Mouse (Mus musculus): Measurements from ENCODE around the gene Aox2. TPM values are rescaled to one million over a fixed set of nuclear protein-coding genes. Genes with fewer than 3 reads are reported as not detected.

The Aox2 gene
- not detected in 2 replicates for polyA plus RNA-seq (2015; fragmentation: Nextera tagmentation; extraction: Ambion mirVana)

- 56% methylated on average over 5 of the region's 5 CpGs for WGBS
- Histone ChIP-seq H3K4me2 (no peak within 1 kb of the TSS), H3K9me3 (no peaks in the 10 kb centered on the region), H3K4me3 (no peak within 1 kb of the TSS), H3K36me3 (no peaks in the 10 kb centered on the region), H3K27me3 (replicated peaks) (no peaks in the 10 kb centered on the region), H3K9ac (no peak within 1 kb of the TSS), H3K27ac (replicated peaks) (no peak within 1 kb of the TSS), H3K4me1 (peaks cover 4% of the 10 kb centered on the region; the same call in 1 of the 2 replicates)
- ATAC-seq (ENCODE audit: extremely low read depth, insufficient number of reproducible peaks, low FRiP score, low TSS enrichment): no peak
These were observed at the start of gene Aox2 for GRCm38 (mm10) chr1:58278026-58278425. Gene Aox2 (plus strand): TSS chr1:58278326.

GRCm38 (mm10) chr1:58228916-58229315 lies 49.2 kb upstream of the Aox2 start:
- Histone ChIP-seq H3K4me2 (no peak overlapping the region), H3K36me3 (no peaks in the 10 kb centered on the region), H3K4me3 (no peak overlapping the region), H3K27me3 (replicated peaks) (0 out of 2 replicates have a peak, but pooled peaks cover 3% of the 10 kb centered on the region), H3K9me3 (no peaks in the 10 kb centered on the region), H3K27ac (replicated peaks) (no peak overlapping the region), H3K4me1 (peaks cover 9% of the 10 kb centered on the region), H3K9ac (no peak overlapping the region)
- no peak for ATAC-seq (ENCODE audit: extremely low read depth, insufficient number of reproducible peaks, low FRiP score, low TSS enrichment)

GRCm38 (mm10) chr1:58229774-58230173 lies 48.4 kb upstream of the Aox2 start:
- ATAC-seq (ENCODE audit: extremely low read depth, insufficient number of reproducible peaks, low FRiP score, low TSS enrichment): no peak
- Histone ChIP-seq H3K27ac (replicated peaks) (no peak overlapping the region), H3K4me3 (no peak overlapping the region), H3K9me3 (no peaks in the 10 kb centered on the region), H3K4me1 (peaks cover 9% of the 10 kb centered on the region), H3K4me2 (no peak overlapping the region), H3K36me3 (no peaks in the 10 kb centered on the region), H3K27me3 (replicated peaks) (0 out of 2 replicates have a peak, but pooled peaks cover 3% of the 10 kb centered on the region), H3K9ac (no peak overlapping the region)
- 72% methylated on average over 4 of the region's 4 CpGs for WGBS

GRCm38 (mm10) chr1:58230542-58230941 lies 47.6 kb upstream of the Aox2 start:
- no peak overlapping the region for H3K4me3 ChIP-seq
- peaks cover 9% of the 10 kb centered on the region for H3K4me1 ChIP-seq
- H3K4me2 ChIP-seq: no peak overlapping the region
- H3K36me3 ChIP-seq: no peaks in the 10 kb centered on the region
- 39% methylated on average over 5 of the region's 5 CpGs for WGBS
- H3K9me3 ChIP-seq: no peaks in the 10 kb centered on the region
- no peak overlapping the region for H3K9ac ChIP-seq
- no peak overlapping the region for H3K27ac ChIP-seq (replicated peaks)
- ATAC-seq (ENCODE audit: extremely low read depth, insufficient number of reproducible peaks, low FRiP score, low TSS enrichment): no peak
- 0 out of 2 replicates have a peak, but pooled peaks cover 3% of the 10 kb centered on the region for H3K27me3 ChIP-seq (replicated peaks)

GRCm38 (mm10) chr1:58235405-58235804 lies 42.7 kb upstream of the Aox2 start:
- H3K9ac ChIP-seq: no peak overlapping the region
- H3K4me2 ChIP-seq: no peak overlapping the region
- H3K27me3 ChIP-seq (replicated peaks): no peaks in the 10 kb centered on the region
- H3K27ac ChIP-seq (replicated peaks): no peak overlapping the region
- H3K9me3 ChIP-seq: no peaks in the 10 kb centered on the region
- H3K36me3 ChIP-seq: no peaks in the 10 kb centered on the region
- ATAC-seq (ENCODE audit: extremely low read depth, insufficient number of reproducible peaks, low FRiP score, low TSS enrichment): no peak
- no peak overlapping the region for H3K4me3 ChIP-seq
- WGBS: 41% methylated on average over 5 of the region's 5 CpGs
- H3K4me1 ChIP-seq: peaks cover 18% of the 10 kb centered on the region

GRCm38 (mm10) chr1:58237527-58238299 lies 40.4 kb upstream of the Aox2 start:
- Histone ChIP-seq H3K9ac (peak overlapping the region; percentile 0; the same call in 1 of the 2 replicates), H3K27ac (replicated peaks) (0 out of 2 replicates have a peak overlapping the region, but pooled peaks have one; percentile 6), H3K4me1 (peaks cover 13% of the 10 kb centered on the region), H3K27me3 (replicated peaks) (no peaks in the 10 kb centered on the region), H3K9me3 (no peaks in the 10 kb centered on the region), H3K36me3 (no peaks in the 10 kb centered on the region), H3K4me3 (no peak overlapping the region), H3K4me2 (no peak overlapping the region)
- 69% methylated on average over 4 of the region's 4 CpGs for WGBS
- no peak; the same call in 1 of the 2 replicates for ATAC-seq (ENCODE audit: extremely low read depth, insufficient number of reproducible peaks, low FRiP score, low TSS enrichment)

GRCm38 (mm10) chr1:58238440-58238839 lies 39.7 kb upstream of the Aox2 start:
- 0 out of 2 replicates have a peak overlapping the region, but pooled peaks have one; percentile 6 for H3K27ac ChIP-seq (replicated peaks)
- H3K4me1 ChIP-seq: peaks cover 13% of the 10 kb centered on the region
- no peak overlapping the region for H3K4me2 ChIP-seq
- no peaks in the 10 kb centered on the region for H3K36me3 ChIP-seq
- no peak for ATAC-seq (ENCODE audit: extremely low read depth, insufficient number of reproducible peaks, low FRiP score, low TSS enrichment)
- H3K4me3 ChIP-seq: no peak overlapping the region
- H3K9me3 ChIP-seq: no peaks in the 10 kb centered on the region
- H3K9ac ChIP-seq: 0 out of 2 replicates have a peak overlapping the region, but pooled peaks have one; percentile 0
- 55% methylated on average over 5 of the region's 5 CpGs for WGBS
- no peaks in the 10 kb centered on the region for H3K27me3 ChIP-seq (replicated peaks)

GRCm38 (mm10) chr1:58238961-58239360 lies 39.2 kb upstream of the Aox2 start:
- Histone ChIP-seq H3K4me1 (peaks cover 13% of the 10 kb centered on the region), H3K4me3 (no peak overlapping the region), H3K9ac (no peak overlapping the region), H3K36me3 (no peaks in the 10 kb centered on the region), H3K27ac (replicated peaks) (no peak overlapping the region), H3K9me3 (no peaks in the 10 kb centered on the region), H3K4me2 (no peak overlapping the region), H3K27me3 (replicated peaks) (no peaks in the 10 kb centered on the region)
- 83% methylated on average over 9 of the region's 9 CpGs for WGBS
- ATAC-seq (ENCODE audit: extremely low read depth, insufficient number of reproducible peaks, low FRiP score, low TSS enrichment): no peak

GRCm38 (mm10) chr1:58240347-58240746 lies 37.8 kb upstream of the Aox2 start:
- no peaks in the 10 kb centered on the region for H3K9me3 ChIP-seq
- no peak overlapping the region for H3K27ac ChIP-seq (replicated peaks)
- WGBS: 52% methylated on average over 6 of the region's 6 CpGs
- no peaks in the 10 kb centered on the region for H3K36me3 ChIP-seq
- H3K4me3 ChIP-seq: no peak overlapping the region
- H3K27me3 ChIP-seq (replicated peaks): no peaks in the 10 kb centered on the region
- no peak for ATAC-seq (ENCODE audit: extremely low read depth, insufficient number of reproducible peaks, low FRiP score, low TSS enrichment)
- no peak overlapping the region for H3K9ac ChIP-seq
- H3K4me1 ChIP-seq: peaks cover 13% of the 10 kb centered on the region
- no peak overlapping the region for H3K4me2 ChIP-seq

- no peaks in the 10 kb centered on the region for H3K4me1 ChIP-seq
These were observed 33.6 kb upstream of the Aox2 start for GRCm38 (mm10) chr1:58244487-58244886.

GRCm38 (mm10) chr1:58248518-58248917 lies 29.6 kb upstream of the Aox2 start:
- Histone ChIP-seq H3K9me3 (no peaks in the 10 kb centered on the region), H3K4me2 (no peak overlapping the region), H3K27me3 (replicated peaks) (no peaks in the 10 kb centered on the region), H3K9ac (no peak overlapping the region), H3K4me1 (no peaks in the 10 kb centered on the region), H3K4me3 (no peak overlapping the region), H3K36me3 (no peaks in the 10 kb centered on the region), H3K27ac (replicated peaks) (no peak overlapping the region)
- no peak for ATAC-seq (ENCODE audit: extremely low read depth, insufficient number of reproducible peaks, low FRiP score, low TSS enrichment)
- WGBS: 39% methylated on average over 1 of the region's 1 CpGs

More at GRCm38 (mm10) chr1:58244487-58244886, 33.6 kb upstream of the Aox2 start:
- WGBS: 56% methylated on average over 3 of the region's 3 CpGs
- Histone ChIP-seq H3K36me3 (no peaks in the 10 kb centered on the region), H3K4me3 (no peak overlapping the region), H3K9ac (no peak overlapping the region), H3K27ac (replicated peaks) (no peak overlapping the region), H3K27me3 (replicated peaks) (no peaks in the 10 kb centered on the region), H3K4me2 (no peak overlapping the region), H3K9me3 (no peaks in the 10 kb centered on the region)
- no peak for ATAC-seq (ENCODE audit: extremely low read depth, insufficient number of reproducible peaks, low FRiP score, low TSS enrichment)

- ATAC-seq (ENCODE audit: extremely low read depth, insufficient number of reproducible peaks, low FRiP score, low TSS enrichment): no peak
- H3K27me3 ChIP-seq (replicated peaks): no peaks in the 10 kb centered on the region
- H3K9ac ChIP-seq: no peak overlapping the region
- H3K27ac ChIP-seq (replicated peaks): no peak overlapping the region
- no peaks in the 10 kb centered on the region for H3K36me3 ChIP-seq
- H3K9me3 ChIP-seq: no peaks in the 10 kb centered on the region
- H3K4me1 ChIP-seq: no peaks in the 10 kb centered on the region
- H3K4me2 ChIP-seq: no peak overlapping the region
- H3K4me3 ChIP-seq: no peak overlapping the region
- 48% methylated on average over 11 of the region's 11 CpGs for WGBS
These were observed 24.7 kb upstream of the Aox2 start for GRCm38 (mm10) chr1:58253466-58253865.

Data from heart, embryonic 13.5 days (tissue).